Mouse (Mus musculus): ENCODE results near the gene Gna11.

Gna11 gene

DNA sequence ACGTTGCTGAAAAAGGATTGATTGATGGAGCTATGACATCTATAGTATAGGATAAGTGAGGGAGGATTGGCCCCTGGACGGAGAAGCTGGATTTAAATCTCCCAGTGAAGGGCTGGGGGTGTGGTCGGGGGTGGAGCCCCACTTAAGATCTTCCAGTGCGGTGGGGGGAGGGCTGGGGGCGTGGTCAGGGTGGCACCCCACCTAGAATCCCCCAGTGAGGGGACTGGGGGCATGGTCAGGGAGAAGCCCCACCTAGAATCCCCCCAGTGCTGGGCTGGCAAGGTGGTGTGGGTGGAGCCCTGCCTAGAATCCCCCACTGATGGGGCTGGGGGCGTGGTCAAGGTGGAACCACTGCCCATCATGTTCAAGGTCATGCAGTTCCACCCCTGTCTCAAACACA is 37.9 kb downstream of the Gna11 start:
- in situ Hi-C loops (cut with MboI, MseI) = loop anchor here in 1 of 2 experiments (10.0 kb wide), 1 partner anchor 1498 kb away; no protein-coding TSS in a partner anchor

DNA sequence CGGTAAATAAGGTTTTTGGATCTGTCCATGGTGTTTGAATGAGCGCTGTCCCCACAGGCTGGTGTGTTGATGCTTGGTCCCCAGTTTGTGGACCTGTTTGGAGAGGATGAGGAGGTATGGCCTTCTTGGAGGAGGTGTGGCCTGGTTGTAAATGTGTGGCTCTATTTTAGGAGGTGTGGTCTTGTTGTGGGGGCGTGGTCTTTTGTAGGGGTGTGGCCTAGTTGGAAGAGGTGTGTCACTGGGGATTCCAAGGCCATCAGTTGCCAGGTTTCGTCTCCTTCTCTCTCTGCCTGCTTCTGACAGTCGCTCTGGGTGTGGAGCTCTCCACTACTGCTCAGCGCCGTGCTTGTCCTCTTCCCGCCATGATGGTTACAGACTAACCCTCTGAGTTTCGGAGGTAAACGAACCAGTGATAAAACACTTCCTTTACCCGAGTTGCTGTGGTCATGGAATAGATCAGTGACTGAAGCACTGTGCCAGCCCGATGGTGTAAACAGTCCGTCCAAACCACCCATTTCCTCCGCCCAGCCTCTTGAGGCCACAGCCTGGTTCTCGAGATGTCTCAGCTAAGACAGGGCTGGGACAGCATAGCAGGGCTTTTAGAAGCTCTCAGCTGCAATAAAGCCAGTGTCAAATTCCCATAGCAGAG is 39.9 kb downstream of the Gna11 start:
- in situ Hi-C loops (cut with MboI, MseI) = loop anchor here in 1 of 2 experiments (10.0 kb wide), 1 partner anchor 1500 kb away; no protein-coding TSS in a partner anchor

DNA sequence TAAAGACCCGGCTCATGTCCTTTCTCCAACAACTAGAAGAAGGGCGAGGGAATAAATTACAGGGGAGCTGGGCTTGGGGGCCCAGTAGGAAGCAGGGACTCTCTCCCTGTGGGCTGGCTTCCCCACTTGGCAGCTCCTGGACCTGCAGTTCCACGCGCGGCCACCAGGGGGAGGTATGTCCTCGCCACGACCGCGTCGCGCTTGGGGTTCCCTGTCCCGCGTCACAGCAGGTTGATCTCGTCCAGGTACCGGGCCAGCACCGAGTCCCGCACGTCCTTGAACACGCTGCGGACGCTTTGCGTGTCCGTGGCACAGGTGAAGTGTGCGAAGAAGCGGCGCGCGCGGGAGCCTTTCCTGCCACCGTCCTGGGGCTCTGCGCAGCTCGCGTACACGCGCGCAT is 42.3 kb downstream of the Gna11 start:
- in situ Hi-C loops (cut with MboI, MseI) = loop anchor here in 1 of 2 experiments (10.0 kb wide), 1 partner anchor 1502 kb away; no protein-coding TSS in a partner anchor

DNA sequence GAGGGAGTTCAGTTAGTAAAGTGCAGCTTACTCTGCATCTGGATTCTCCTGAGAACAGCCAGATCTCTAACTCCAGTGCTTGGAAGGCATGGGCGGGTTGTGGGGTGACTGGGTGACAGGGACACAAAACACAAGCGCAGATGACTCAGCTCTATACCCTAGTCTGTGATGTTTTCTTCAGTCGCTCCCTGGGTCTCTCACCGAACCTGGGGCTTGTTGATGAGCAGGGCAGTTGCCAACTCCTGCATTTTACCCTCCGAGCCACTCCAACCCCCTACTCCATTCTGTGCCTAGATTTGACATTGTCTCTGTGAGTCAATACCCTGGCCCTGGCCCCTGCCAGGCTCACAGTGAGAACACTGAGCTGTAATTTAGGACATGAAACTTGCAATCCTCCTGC is 43.1 kb downstream of the Gna11 start:
- in situ Hi-C loops (cut with MboI, MseI) = loop anchor here in 1 of 2 experiments (10.0 kb wide), 1 partner anchor 1503 kb away; no protein-coding TSS in a partner anchor

DNA sequence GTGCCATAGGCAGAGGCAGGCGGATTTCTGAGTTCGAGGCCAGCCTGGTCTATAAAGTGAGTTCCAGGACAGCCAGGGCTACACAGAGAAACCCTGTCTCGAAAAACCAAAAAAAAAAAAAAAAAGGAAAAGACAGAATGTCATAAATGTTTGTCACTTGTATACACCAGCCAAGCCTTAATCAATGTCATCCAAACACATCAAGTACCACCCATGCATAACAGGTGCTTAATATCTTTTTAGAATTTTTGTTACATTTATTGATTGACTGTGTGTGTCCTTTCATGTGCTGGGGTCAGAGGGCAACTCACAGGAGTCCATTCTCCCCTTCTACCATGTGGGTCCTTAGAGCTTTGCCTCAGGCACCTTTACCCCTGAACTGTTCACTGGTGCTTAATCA is 45.0 kb downstream of the Gna11 start, which contains the start of gene S1pr4:
S1pr4 (minus strand) TSS at position 101 of the 400 bp plus-strand sequence.
- in situ Hi-C loops (cut with MboI, MseI) = loop anchor here in 1 of 2 experiments (10.0 kb wide), 1 partner anchor 1505 kb away; no protein-coding TSS in a partner anchor

DNA sequence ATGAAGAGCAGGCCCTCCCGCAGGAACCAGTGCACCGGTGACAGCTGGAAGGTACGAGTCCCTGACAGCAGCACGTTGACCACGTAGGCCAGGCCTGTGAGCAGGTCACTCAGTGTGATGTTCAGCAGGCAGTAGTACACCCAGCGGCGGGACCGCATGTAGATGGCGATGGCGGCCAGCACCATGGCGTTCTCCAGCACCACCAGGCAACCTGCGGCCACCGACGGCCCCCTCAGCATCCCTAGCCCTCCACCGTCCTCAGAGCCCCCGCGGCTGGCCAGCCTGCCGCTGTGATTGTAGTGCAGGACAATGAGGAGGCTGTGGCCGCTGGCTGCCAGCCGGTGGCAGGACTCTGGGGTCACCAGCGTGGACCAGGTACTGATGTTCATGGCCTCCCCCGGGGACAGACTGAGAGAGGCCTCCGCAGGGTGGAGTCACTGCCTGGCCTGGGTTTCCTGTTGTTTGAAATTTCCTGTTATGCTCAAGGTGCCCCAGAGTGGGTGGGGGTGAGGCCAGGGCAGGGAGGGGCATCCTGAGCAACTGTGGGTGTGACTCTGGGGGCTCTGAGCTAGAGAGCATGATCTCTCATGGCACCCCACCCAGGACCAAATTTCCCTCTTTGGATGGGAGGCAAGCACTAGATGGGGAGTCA is 45.6 kb downstream of the Gna11 start:
- in situ Hi-C loops (cut with MboI, MseI) = no loop called here

DNA sequence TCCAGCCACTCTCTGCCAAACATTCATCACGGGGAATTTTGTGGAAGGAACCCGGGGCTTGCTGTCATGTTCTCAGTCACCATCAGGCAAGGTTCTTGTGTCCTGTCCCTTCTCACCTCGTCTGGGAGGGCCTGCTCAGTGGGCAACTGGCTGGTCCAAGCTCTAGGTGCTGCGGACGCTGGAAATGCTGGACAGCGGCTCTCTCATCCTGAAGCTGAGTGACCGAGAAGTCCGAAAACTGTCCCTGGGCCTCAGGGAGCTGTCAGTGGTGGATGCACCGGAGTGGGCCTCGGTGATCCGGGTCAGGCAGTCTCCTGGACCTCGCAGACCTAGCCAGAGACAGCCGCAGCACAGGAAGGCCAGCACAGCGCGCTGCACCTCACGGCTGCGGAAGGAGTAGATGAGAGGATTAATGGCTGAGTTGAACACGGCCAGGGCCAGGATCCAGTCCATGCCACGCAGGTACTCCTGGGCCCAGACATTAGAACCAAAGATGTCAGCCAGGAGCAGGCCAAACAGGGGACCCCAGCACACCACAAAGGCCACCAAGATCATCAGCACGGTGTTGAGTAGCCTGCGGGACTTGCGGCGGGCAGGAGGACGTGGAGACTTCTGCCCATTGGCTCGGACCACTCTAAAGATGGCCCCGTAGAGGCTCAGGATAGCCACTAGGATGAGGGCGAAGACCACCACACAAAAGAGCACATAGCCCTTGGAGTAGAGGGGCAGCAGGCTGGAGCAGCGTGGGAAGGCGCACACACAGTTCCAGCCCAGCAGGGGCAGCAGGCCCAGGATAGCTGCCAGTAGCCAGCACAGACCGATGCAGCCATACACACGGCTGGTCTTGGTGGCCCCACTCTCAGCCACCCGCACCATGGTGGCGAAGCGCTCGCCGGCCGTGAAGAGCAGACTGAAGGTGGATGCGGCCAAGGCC is 46.4 kb downstream of the Gna11 start:
- in situ Hi-C loops (cut with MboI, MseI) = no loop called here

DNA sequence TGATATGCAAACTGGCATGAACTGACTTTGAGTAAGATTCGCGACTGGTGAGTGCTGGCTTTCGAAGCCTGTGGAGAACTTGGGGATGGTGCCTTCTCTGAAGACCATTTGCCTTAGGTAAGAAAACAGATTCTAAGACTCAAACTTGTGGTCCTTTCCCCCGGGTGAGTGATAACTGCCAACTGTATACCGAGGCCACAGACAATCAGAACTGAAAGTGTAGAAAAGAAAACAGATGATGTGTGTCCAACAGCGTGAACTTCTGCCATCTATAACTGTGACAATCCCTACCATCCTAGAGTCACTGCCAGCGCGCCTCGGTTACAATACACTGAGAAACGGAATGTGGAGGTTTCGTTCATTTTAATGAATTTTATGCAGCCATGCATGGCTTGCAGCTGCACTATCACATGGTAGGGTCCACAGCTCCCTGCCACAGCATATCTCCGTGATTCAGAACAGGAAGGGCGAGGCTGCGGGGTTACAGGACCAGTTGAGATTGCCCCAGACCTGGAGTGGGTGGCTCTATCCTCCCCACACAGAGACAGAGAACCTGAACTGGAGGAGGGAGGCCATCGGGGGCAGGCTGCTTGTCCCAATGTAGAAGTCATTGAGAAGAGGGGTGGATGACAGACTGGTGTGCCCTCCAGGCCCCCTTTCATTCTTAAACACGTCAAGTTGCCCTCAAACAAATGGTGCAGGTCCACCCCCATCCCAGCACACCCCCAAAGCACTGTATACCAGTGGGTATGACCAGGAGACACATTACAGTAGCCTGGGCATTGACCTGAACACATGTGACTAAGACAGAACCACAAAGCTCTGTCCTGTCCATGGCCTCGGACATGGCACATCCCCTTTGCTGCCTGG is 47.4 kb downstream of the Gna11 start:
- in situ Hi-C loops (cut with MboI, MseI) = no loop called here

DNA sequence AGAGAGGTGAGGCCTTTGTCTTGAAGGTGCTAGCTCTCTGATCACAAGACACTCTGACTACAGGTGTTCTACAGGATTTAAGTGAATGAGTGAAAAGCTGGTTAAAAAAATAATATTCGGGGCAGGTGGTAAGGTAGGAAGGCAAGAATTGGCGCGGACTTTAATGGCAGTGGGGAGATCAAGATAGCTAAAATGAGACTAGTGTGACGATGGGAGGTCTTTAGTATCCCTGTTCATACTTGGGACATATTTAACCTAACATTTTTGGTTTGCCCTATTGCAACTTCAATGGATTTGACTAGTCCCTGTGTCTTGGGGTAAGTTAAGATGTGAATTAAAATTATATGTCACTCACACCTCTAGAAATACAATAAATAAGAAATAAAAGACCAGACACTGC is 48.0 kb downstream of the Gna11 start:
- in situ Hi-C loops (cut with MboI, MseI) = no loop called here

DNA sequence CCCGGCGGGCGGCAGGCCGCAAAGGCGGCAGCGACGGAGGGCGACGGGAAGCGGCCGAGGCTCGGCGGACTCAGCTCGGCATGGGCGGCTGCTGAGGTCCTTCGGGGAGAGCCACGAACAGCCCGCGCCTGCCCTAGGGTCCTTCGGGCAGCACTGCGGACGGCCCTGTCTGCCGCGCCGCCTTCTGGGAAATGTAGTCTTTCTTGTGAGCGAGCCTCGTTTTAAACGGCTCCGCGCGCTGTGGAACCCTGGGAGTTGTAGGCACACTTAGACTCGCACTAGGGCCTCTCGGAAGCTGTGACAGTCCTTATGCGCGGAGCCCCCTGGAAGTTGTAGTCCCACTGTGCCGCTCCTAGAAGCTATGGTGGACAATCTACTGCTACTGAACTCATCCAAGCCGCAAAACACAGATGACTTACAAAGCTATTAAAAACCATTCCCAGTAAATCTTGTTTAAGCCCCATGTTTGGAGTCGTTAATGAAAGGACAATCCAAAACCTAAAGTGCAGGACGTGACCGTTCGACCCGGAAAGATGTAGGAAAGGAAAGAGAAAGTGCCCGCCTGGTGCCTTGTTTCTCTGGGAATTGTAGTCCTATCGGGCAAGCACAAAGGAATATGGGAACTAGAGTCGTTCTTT is 48.6 kb downstream of the Gna11 start, which contains the start of gene Ncln:
Ncln (minus strand) TSS at position 129 of the 638 bp plus-strand sequence.
- in situ Hi-C loops (cut with MboI, MseI) = no loop called here

DNA sequence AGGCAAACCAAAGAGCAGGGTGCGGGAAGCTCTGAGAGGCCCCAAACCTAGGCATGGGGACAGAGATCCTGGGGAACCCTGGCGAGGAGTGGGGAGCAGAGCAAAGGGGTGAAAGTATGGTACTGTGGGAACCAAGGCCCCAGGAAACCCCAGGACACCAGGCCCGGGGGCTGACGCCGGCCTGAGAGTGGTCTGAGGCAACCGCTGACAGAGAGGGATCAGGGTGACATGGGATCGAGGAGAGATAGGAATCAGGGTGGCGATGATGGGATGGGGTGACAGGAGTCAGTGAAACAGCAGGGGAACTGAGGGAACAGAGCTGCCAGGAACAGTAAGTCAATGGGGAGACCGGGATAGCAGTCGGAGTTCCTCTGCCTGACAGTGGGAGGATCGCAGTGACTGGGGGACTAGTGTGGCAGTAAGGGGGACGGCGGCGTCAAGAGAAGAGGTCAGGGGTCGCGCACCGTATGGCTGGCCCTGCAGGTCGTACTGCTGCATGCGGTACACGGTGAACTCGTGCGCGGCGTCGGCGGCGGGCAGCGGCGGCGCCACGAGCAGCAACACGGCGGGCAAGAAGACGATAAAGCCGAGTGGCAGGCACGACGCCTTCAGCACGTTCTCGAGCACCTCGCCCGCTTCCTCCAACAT is 49.2 kb downstream of the Gna11 start:
- in situ Hi-C loops (cut with MboI, MseI) = no loop called here

DNA sequence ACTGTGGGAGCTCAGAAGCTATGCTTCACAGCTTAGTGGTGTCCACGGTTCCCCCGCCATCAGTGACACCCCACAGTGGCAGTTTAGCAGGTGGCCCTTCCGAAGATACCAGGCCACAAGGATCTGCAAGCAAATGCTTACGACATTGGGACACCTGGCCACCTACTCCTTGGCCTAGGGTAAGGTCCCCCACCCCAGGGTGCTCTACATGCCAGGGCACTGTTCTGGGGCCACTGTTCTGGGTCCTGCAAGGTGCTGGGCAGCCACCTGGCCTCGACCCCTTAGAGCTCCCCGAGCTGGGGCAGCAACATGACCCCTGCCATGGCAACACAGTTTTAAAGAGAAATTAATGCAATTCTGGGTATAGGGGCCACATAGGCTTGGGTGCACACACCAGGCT is 49.8 kb downstream of the Gna11 start:
- in situ Hi-C loops (cut with MboI, MseI) = no loop called here

DNA sequence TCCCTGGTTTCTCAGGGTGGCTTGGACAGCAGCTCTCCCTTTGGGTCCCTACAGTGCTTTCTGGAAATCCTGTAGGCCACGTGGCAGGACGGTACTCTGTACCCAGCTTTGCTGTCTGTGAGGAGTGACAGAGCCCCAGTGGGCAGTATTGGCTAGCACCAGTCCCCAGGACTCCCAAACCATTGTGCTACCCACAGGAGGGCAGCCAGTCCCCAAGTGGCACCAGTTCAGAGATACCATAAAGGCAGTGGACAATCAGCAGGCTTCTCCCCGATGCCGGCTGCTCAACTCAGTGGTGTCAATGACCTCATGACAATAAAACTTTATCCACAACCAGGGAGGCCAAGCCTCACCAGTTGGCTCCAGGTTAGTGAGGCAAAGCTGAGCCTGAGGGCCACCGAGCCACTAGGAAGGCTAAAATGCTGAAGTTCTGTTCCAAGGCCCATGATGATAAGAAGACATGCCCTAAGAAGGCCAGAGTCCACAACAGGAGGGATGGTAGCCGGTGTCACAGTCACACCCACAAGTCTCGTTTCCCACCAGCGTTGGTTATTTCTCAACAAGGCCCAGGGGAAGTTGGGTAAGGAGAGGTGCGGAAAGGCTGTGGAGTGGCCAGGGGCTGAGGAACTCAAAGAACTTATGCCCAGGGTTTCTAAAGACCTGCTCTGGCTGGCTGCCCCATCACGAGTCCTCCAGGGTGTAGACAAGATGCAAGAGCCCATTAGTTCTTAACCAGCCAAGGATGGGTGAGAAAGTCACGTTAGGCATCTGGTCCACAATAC is 50.5 kb downstream of the Gna11 start:
- in situ Hi-C loops (cut with MboI, MseI) = no loop called here

DNA sequence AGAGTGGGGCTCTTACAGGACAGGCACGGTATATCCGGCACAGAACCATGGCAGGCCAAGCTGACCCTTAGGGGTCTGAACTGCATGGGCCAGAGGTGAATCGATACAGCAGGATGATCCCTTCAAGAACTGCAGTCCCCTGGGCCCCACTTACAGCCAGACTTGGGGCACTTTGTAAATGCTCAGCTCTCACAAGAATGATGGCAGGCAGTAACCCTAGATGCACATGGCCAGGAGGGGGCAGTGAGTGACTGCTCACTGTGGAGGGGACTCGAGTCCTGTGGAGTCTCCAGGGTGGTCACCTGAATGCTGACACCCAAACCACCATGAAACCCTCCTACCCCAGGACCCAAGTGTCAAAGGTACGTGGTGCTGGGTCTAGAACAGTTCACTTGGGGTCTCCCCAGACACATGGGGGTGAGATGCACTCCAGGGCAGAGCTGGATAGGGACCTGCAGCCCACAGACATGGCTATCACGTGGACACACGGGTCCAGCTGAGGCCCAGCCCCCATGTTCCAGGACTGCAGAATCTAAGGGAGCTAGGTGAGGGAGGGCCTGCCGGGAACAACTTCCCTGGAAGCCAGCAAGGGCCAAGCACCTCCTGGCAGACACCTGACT is 51.3 kb downstream of the Gna11 start:
- in situ Hi-C loops (cut with MboI, MseI) = no loop called here

DNA sequence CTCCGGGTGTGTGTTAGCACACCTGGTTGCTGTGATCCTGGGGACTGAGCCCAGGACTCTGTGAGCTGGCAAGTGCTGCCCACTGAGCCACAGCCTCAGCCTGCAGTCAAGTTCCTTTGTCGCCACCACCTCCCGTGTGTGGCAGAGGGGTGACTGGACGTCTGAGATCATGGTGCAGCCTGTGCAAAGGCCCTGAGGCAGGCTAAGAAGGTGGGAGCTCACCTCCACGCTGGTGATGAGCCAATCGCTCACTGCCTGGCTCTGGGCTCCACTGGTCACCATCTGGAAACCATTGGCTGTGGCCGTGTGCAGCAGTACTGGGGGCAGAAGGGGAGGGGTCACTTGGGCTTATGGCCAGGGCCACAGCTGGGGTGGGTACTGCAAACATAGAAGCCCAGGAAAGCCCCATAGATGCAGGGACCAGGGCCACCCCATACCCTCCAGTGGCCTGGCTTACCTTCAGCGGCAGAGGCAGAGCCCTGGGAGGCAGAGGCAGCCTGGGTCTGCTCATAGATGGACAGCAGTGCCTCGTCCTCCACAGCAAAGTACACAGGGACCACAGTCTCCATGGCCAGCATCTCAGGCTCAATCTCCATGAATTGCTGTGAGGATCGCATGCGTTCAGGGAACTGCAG is 52.3 kb downstream of the Gna11 start:
- in situ Hi-C loops (cut with MboI, MseI) = no loop called here

DNA sequence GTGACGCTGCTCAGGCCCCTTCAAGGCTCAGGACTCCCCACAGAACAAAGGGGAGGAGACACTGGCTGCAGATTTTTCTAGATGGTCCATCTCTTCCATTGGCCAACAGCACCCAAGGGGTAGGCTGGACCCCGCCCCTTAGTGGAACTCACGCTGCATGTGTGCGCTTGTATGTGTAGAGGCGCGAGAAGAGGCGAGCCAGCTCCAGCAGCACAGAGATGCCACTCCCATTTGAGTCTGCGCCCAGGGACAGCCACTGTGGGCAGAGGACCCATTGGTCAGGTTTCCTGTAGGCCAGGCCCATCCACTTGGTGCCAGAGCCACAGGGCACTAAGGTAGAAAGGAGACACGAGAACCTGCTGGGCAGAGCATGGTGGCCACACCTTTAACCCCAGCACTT is 54.0 kb downstream of the Gna11 start:
- in situ Hi-C loops (cut with MboI, MseI) = no loop called here

DNA sequence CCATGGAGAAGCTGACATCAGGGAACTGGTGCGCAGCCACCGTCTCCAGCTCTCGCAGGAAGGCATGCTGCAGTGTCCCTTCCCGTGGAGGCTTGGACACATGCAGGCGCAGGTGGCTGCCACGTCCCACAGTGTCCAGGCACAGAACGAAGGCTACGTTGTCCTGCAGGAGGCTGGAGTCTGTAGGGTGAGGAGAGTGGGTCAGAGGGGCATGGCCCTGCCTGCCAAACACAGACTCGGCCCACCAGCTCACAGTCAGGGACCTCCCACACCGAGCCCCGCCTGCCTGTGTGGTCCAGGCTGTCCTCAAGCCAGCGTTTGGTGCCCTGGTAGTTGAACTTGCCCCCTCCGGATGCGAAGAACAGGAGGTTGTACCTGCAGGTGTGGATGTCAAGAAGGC is 55.0 kb downstream of the Gna11 start:
- in situ Hi-C loops (cut with MboI, MseI) = loop anchor here in 1 of 2 experiments (10.0 kb wide), 1 partner anchor 45 kb away; no protein-coding TSS in a partner anchor

DNA sequence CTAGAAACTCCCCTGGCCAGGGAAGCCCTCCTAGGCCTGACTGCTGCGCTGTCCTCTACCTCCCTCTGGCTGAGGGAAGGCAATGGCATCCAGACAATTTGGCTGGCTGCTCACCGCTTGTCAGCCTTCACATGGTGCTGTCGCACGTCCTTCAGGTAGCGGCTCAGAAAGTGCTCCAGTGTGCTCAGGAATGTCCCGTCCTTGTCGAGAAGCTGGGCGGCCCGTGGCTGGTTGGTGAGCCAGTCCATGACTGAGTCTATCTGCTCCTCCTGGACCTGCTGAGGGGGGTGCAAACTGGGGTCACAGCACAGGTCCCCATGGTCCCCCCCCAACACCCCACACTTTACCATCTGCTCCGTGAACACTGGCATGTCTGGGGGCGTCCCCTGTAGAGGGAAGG is 56.9 kb downstream of the Gna11 start:
- in situ Hi-C loops (cut with MboI, MseI) = loop anchor here in 1 of 2 experiments (10.0 kb wide), 1 partner anchor 47 kb away; no protein-coding TSS in a partner anchor

Data from T-helper 17 cell (primary cell).